Mouse (Mus musculus) embryonic fibroblast, embryonic 13.5 days (primary cell): ENCODE results near the gene Rab7b.

Experiments used
- CTCF ChIP-seq: IDR thresholded peaks from 2 replicates; pipeline ENCODE4 v1.5.1; 2011; ENCODE audit warnings: mild to moderate bottlenecking, control low read depth, low read length, moderate library complexity, borderline replicate concordance; ENCODE audit not compliant: insufficient read depth
- POLR2A ChIP-seq: IDR thresholded peaks from 2 replicates; pipeline ENCODE4 v1.6.1; 2011; ENCODE audit warnings: low read depth, mild to moderate bottlenecking, control low read depth, low read length, moderate library complexity

GRCm38 (mm10) chr1:131702094-131702766, 13.7 kb downstream of the Rab7b start:
- TF ChIP-seq CTCF = no peak
- no peak for TF ChIP-seq POLR2A
